Mouse (Mus musculus): ENCODE results near the gene Sh3bgrl. TPM values are rescaled to one million over a fixed set of nuclear protein-coding genes. Genes with fewer than 3 reads are reported as not detected.

Sh3bgrl gene
- polyA plus RNA-seq, 1 experiment = 45.0 TPM

- TF ChIP-seq CTCF (IDR thresholded peaks at IDR 0.05; ENCODE audit: extremely low read depth, insufficient read depth, low read length) (no peak), POLR2A (IDR thresholded peaks at IDR 0.05; ENCODE audit: extremely low read depth, insufficient read depth, low read length) (no peak)
- Histone ChIP-seq H3K4me3 (ENCODE audit: insufficient read depth, low read length) (no peak overlapping the region), H3K4me1 (ENCODE audit: control insufficient read depth, insufficient read depth, low read length) (no peaks in the 10 kb centered on the region), H3K27ac (ENCODE audit: insufficient read depth, low read length) (no peak overlapping the region)
These were observed 51.9 kb downstream of the Sh3bgrl start for GRCm38 (mm10) chrX:109147108-109147507.

- TF ChIP-seq CTCF (IDR thresholded peaks at IDR 0.05; ENCODE audit: extremely low read depth, insufficient read depth, low read length) (no peak), POLR2A (IDR thresholded peaks at IDR 0.05; ENCODE audit: extremely low read depth, insufficient read depth, low read length) (no peak)
- no peak overlapping the region for H3K4me3 ChIP-seq (ENCODE audit: insufficient read depth, low read length)
- H3K4me1 ChIP-seq (ENCODE audit: control insufficient read depth, insufficient read depth, low read length) = no peaks in the 10 kb centered on the region
- H3K27ac ChIP-seq (ENCODE audit: insufficient read depth, low read length) = no peak overlapping the region
These were observed 56.1 kb downstream of the Sh3bgrl start for GRCm38 (mm10) chrX:109151228-109151627.

GRCm38 (mm10) chrX:109160326-109160725 lies 65.2 kb downstream of the Sh3bgrl start:
- H3K27ac ChIP-seq (ENCODE audit: insufficient read depth, low read length) = no peak overlapping the region
- TF ChIP-seq POLR2A (IDR thresholded peaks at IDR 0.05; ENCODE audit: extremely low read depth, insufficient read depth, low read length) (no peak), CTCF (IDR thresholded peaks at IDR 0.05; ENCODE audit: extremely low read depth, insufficient read depth, low read length) (no peak)
- H3K4me3 ChIP-seq (ENCODE audit: insufficient read depth, low read length) = no peak overlapping the region
- H3K4me1 ChIP-seq (ENCODE audit: control insufficient read depth, insufficient read depth, low read length) = no peaks in the 10 kb centered on the region

GRCm38 (mm10) chrX:109160901-109161300 lies 65.7 kb downstream of the Sh3bgrl start:
- Histone ChIP-seq H3K27ac (ENCODE audit: insufficient read depth, low read length) (no peak overlapping the region), H3K4me1 (ENCODE audit: control insufficient read depth, insufficient read depth, low read length) (no peaks in the 10 kb centered on the region), H3K4me3 (ENCODE audit: insufficient read depth, low read length) (no peak overlapping the region)
- TF ChIP-seq CTCF (IDR thresholded peaks at IDR 0.05; ENCODE audit: extremely low read depth, insufficient read depth, low read length) = no peak
- no peak for TF ChIP-seq POLR2A (IDR thresholded peaks at IDR 0.05; ENCODE audit: extremely low read depth, insufficient read depth, low read length)

GRCm38 (mm10) chrX:109175038-109175437 lies 79.9 kb downstream of the Sh3bgrl start:
- H3K4me3 ChIP-seq (ENCODE audit: insufficient read depth, low read length) = no peak overlapping the region
- H3K4me1 ChIP-seq (ENCODE audit: control insufficient read depth, insufficient read depth, low read length) = no peaks in the 10 kb centered on the region
- TF ChIP-seq CTCF (IDR thresholded peaks at IDR 0.05; ENCODE audit: extremely low read depth, insufficient read depth, low read length) (no peak), POLR2A (IDR thresholded peaks at IDR 0.05; ENCODE audit: extremely low read depth, insufficient read depth, low read length) (no peak)
- no peak overlapping the region for H3K27ac ChIP-seq (ENCODE audit: insufficient read depth, low read length)

GRCm38 (mm10) chrX:109175470-109175869 lies 80.3 kb downstream of the Sh3bgrl start:
- TF ChIP-seq POLR2A (IDR thresholded peaks at IDR 0.05; ENCODE audit: extremely low read depth, insufficient read depth, low read length) (no peak), CTCF (IDR thresholded peaks at IDR 0.05; ENCODE audit: extremely low read depth, insufficient read depth, low read length) (no peak)
- H3K4me1 ChIP-seq (ENCODE audit: control insufficient read depth, insufficient read depth, low read length) = no peaks in the 10 kb centered on the region
- H3K27ac ChIP-seq (ENCODE audit: insufficient read depth, low read length) = no peak overlapping the region
- no peak overlapping the region for H3K4me3 ChIP-seq (ENCODE audit: insufficient read depth, low read length)

- H3K4me3 ChIP-seq (ENCODE audit: insufficient read depth, low read length) = no peak overlapping the region
- no peak for TF ChIP-seq CTCF (IDR thresholded peaks at IDR 0.05; ENCODE audit: extremely low read depth, insufficient read depth, low read length)
- no peak for TF ChIP-seq POLR2A (IDR thresholded peaks at IDR 0.05; ENCODE audit: extremely low read depth, insufficient read depth, low read length)
- no peak overlapping the region for H3K27ac ChIP-seq (ENCODE audit: insufficient read depth, low read length)
- no peaks in the 10 kb centered on the region for H3K4me1 ChIP-seq (ENCODE audit: control insufficient read depth, insufficient read depth, low read length)
These were observed 89.7 kb downstream of the Sh3bgrl start for GRCm38 (mm10) chrX:109184706-109185478.

GRCm38 (mm10) chrX:109189607-109190006 lies 94.4 kb downstream of the Sh3bgrl start:
- no peak overlapping the region for H3K27ac ChIP-seq (ENCODE audit: insufficient read depth, low read length)
- no peak for TF ChIP-seq CTCF (IDR thresholded peaks at IDR 0.05; ENCODE audit: extremely low read depth, insufficient read depth, low read length)
- TF ChIP-seq POLR2A (IDR thresholded peaks at IDR 0.05; ENCODE audit: extremely low read depth, insufficient read depth, low read length) = no peak
- H3K4me1 ChIP-seq (ENCODE audit: control insufficient read depth, insufficient read depth, low read length) = no peaks in the 10 kb centered on the region
- no peak overlapping the region for H3K4me3 ChIP-seq (ENCODE audit: insufficient read depth, low read length)

- H3K27ac ChIP-seq (ENCODE audit: insufficient read depth, low read length) = peak overlapping the region; percentile 35; the same call in 1 of the 2 replicates
- H3K4me3 ChIP-seq (ENCODE audit: insufficient read depth, low read length) = no peak overlapping the region
- TF ChIP-seq POLR2A (IDR thresholded peaks at IDR 0.05; ENCODE audit: extremely low read depth, insufficient read depth, low read length) (no peak), CTCF (IDR thresholded peaks at IDR 0.05; ENCODE audit: extremely low read depth, insufficient read depth, low read length) (no peak)
- H3K4me1 ChIP-seq (ENCODE audit: control insufficient read depth, insufficient read depth, low read length) = no peaks in the 10 kb centered on the region
These were observed 95.8 kb downstream of the Sh3bgrl start for GRCm38 (mm10) chrX:109190969-109191368.

GRCm38 (mm10) chrX:109191436-109191835 lies 96.3 kb downstream of the Sh3bgrl start:
- Histone ChIP-seq H3K4me1 (ENCODE audit: control insufficient read depth, insufficient read depth, low read length) (no peaks in the 10 kb centered on the region), H3K4me3 (ENCODE audit: insufficient read depth, low read length) (no peak overlapping the region), H3K27ac (ENCODE audit: insufficient read depth, low read length) (peak overlapping the region; percentile 35; the same call in 1 of the 2 replicates)
- no peak for TF ChIP-seq CTCF (IDR thresholded peaks at IDR 0.05; ENCODE audit: extremely low read depth, insufficient read depth, low read length)
- TF ChIP-seq POLR2A (IDR thresholded peaks at IDR 0.05; ENCODE audit: extremely low read depth, insufficient read depth, low read length) = no peak

All from cortical plate, adult 2 months (tissue).